Comparison of ENCODE assay signal across 29 mouse cellular contexts in the genomic region with DNA sequence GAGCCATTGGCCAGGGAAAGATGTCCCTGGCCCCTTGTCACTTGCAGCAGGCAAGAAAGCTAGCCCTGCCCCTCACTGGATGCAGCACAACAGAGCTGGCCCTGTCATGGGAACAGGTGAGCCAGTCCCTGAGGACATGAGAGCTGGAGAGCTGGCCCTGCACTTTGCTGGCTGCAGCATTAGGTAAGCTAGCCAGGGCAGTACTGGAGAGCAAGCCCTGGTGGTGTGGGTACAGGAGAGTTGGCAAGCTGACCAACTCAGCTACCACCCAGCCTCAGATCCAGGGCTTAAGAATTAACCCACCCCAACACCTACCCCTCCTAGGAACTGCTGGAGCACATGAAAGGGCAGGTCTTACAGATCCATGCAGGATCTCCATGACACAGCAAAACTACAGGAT.
DNase-seq lines count a peak whose midpoint lies in the region; ATAC-seq lines count a peak whose summit lies in the region.
"Had no signal": no experiment of that assay in that cellular context is flagged by ENCODE, and none has a peak within 500 bp of the region (broad histone marks: within the 10 kb centered on the region; RNA-seq: fewer than 3 reads in every experiment).

No protein-coding gene starts in this region.

- ATAC-seq in kidney, embryonic 14.5 days (ENCODE audit: low FRiP score, low TSS enrichment), result no peak
- ATAC-seq: forebrain, postnatal 0 days; inflammation-experienced regulatory T-cells, adult 6 months; liver, postnatal 0 days had no signal

- no peak overlapping the region for H3K4me2 ChIP-seq in kidney, embryonic 14.5 days (replicated peaks; ENCODE audit: low read depth, low read length)
- H3K4me2 ChIP-seq: embryonic facial prominence, embryonic 15.5 days; forebrain, embryonic 12.5 days; hindbrain, embryonic 15.5 days; limb, embryonic 12.5 days; liver, embryonic 11.5 days; midbrain, embryonic 12.5 days; neural tube, embryonic 13.5 days had no signal

- H3K9ac ChIP-seq in kidney, embryonic 14.5 days (ENCODE audit: low read depth, low read length), result no peak overlapping the region
- H3K9ac ChIP-seq: embryonic facial prominence, embryonic 15.5 days; forebrain, embryonic 12.5 days; forebrain, postnatal 0 days; hindbrain, embryonic 15.5 days; limb, embryonic 12.5 days; liver, postnatal 0 days; midbrain, embryonic 12.5 days; neural tube, embryonic 13.5 days had no signal

- DNase-seq in kidney, adult 11 months, result peak; percentile 73
- DNase-seq in gastrocnemius, postnatal 14 days, result peak; percentile 35
- DNase-seq in gastrocnemius, postnatal 36 days, result peak; percentile 22 to 33
- DNase-seq in kidney, postnatal 14 days, result peak; percentile 53
- no peak for DNase-seq in left cerebral cortex, postnatal 14 days (ENCODE audit: low spot score in 2 of 2)
- no peak for DNase-seq in layer of hippocampus, postnatal 25 days (ENCODE audit: extremely low spot score in 1 of 2, low spot score in 1 of 2)
- no peak for DNase-seq in spleen, postnatal 36 days (ENCODE audit: low spot score in 2 of 2)
- DNase-seq: adrenal gland, postnatal 36 days; B cell, adult 2 months; cerebellum, adult 18-20 months; cerebellum, postnatal 25 days; forebrain, postnatal 0 days; heart, adult 18-20 months; heart, postnatal 14 days; liver, postnatal 0 days; lung, postnatal 36 days; right cerebral cortex, postnatal 4 days; thymus, postnatal 4 days had no signal

- no peaks in the 10 kb centered on the region for H3K4me1 ChIP-seq in kidney, embryonic 14.5 days (ENCODE audit: control insufficient read depth, insufficient read depth, low read length)
- H3K4me1 ChIP-seq: embryonic facial prominence, embryonic 10.5 days; embryonic facial prominence, embryonic 15.5 days; limb, embryonic 12.5 days had no signal

- no peak overlapping the region for H3K27ac ChIP-seq in kidney, embryonic 14.5 days (ENCODE audit: low read depth, low read length)
- H3K27ac ChIP-seq: embryonic facial prominence, embryonic 10.5 days; embryonic facial prominence, embryonic 15.5 days; forebrain, embryonic 12.5 days; hindbrain, embryonic 10.5 days; hindbrain, embryonic 15.5 days; limb, embryonic 12.5 days; midbrain, embryonic 12.5 days; neural tube, embryonic 13.5 days had no signal

- no peaks in the 10 kb centered on the region for H3K36me3 ChIP-seq in kidney, embryonic 14.5 days (ENCODE audit: control insufficient read depth, insufficient read depth, low read length)
- H3K36me3 ChIP-seq: embryonic facial prominence, embryonic 10.5 days; embryonic facial prominence, embryonic 15.5 days; hindbrain, embryonic 10.5 days had no signal

- H3K9me3 ChIP-seq in kidney, embryonic 14.5 days (ENCODE audit: control insufficient read depth, low read length), result no peaks in the 10 kb centered on the region
- H3K9me3 ChIP-seq: embryonic facial prominence, embryonic 10.5 days; embryonic facial prominence, embryonic 15.5 days; forebrain, embryonic 12.5 days; hindbrain, embryonic 10.5 days; hindbrain, embryonic 15.5 days; limb, embryonic 12.5 days; midbrain, embryonic 12.5 days; neural tube, embryonic 13.5 days had no signal

- no peaks in the 10 kb centered on the region for H3K27me3 ChIP-seq in kidney, embryonic 14.5 days (ENCODE audit: control insufficient read depth, insufficient read depth, low read length)
- H3K27me3 ChIP-seq: embryonic facial prominence, embryonic 15.5 days; forebrain, embryonic 12.5 days; hindbrain, embryonic 15.5 days; limb, embryonic 12.5 days; midbrain, embryonic 12.5 days; neural tube, embryonic 13.5 days had no signal

- H3K4me3 ChIP-seq in kidney, embryonic 14.5 days (ENCODE audit: low read length), result no peak overlapping the region
- H3K4me3 ChIP-seq: embryonic facial prominence, embryonic 10.5 days; embryonic facial prominence, embryonic 15.5 days; forebrain, embryonic 12.5 days; hindbrain, embryonic 10.5 days; hindbrain, embryonic 15.5 days; limb, embryonic 12.5 days; midbrain, embryonic 12.5 days; neural tube, embryonic 13.5 days had no signal

- intact Hi-C loops in gastrocnemius, postnatal 14 days (cut with DNase I; ENCODE audit: low total_unique reads), result no loop called here
- intact Hi-C loops in gastrocnemius, postnatal 36 days (cut with DNase I), result no loop called here
- intact Hi-C loops in left cerebral cortex, postnatal 14 days (cut with DNase I), result no loop called here

Comparison
In these comparisons a context has a peak if more than half of its experiments do, and no peak if none do; other contexts are left out.
1. DNase-seq: peak in kidney, adult 11 months (single experiment), gastrocnemius, postnatal 14 days (single experiment), gastrocnemius, postnatal 36 days (2 of 2) and kidney, postnatal 14 days (single experiment); none in left cerebral cortex, postnatal 14 days (0 of 2), layer of hippocampus, postnatal 25 days (0 of 2) and spleen, postnatal 36 days (0 of 2).